Mouse (Mus musculus) CH12.LX (cell line): ENCODE results near the gene Ly6g.

Source experiments
- CTCF ChIP-seq, 2 experiments: IDR thresholded peaks in 1 of 2; conservative IDR thresholded peaks in 1 of 2; 2 replicates each; pipeline ENCODE4 v1.5.1; 2011 to 2012; ENCODE audit warnings: low read depth in 2 of 2, low read length in 2 of 2, improper control_type of control experiment in 1 of 2, inconsistent platforms in 1 of 2, mild to moderate bottlenecking in 1 of 2, moderate library complexity in 1 of 2
- EP300 ChIP-seq: IDR thresholded peaks from 2 replicates; pipeline ENCODE4 v1.6.1; 2011; ENCODE audit warnings: low read length, improper control_type of control experiment
- JUN ChIP-seq: IDR thresholded peaks from 2 replicates; pipeline ENCODE4 v1.6.1; 2011; ENCODE audit warnings: low read depth, mild to moderate bottlenecking, low read length, improper control_type of control experiment, moderate library complexity; ENCODE audit not compliant: insufficient read depth
- JUND ChIP-seq: conservative IDR thresholded peaks from 2 replicates; pipeline ENCODE4 v1.6.1; 2011; ENCODE audit warnings: low read depth, low read length, improper control_type of control experiment
- MAZ ChIP-seq: IDR thresholded peaks from 2 replicates; pipeline ENCODE4 v1.6.1; 2012; ENCODE audit warnings: low read depth, mild to moderate bottlenecking, inconsistent platforms, low read length, improper control_type of control experiment, moderate library complexity
- PAX5 ChIP-seq: IDR thresholded peaks from 2 replicates; pipeline ENCODE4 v1.6.1; 2012; ENCODE audit warnings: low read length, inconsistent platforms, mixed read lengths
- POLR2A ChIP-seq: IDR thresholded peaks from 2 replicates; pipeline ENCODE4 v1.6.1; 2011; ENCODE audit warnings: low read depth, mild to moderate bottlenecking, improper control_type of control experiment, low read length

- TF ChIP-seq JUN (no peak), MAZ (no peak), EP300 (no peak), POLR2A (no peak), JUND (no peak), PAX5 (no peak), CTCF (conservative IDR thresholded peaks at IDR 0.05 in 1 of 2, IDR thresholded peaks at IDR 0.05 in 1 of 2; ENCODE audit: low read depth in 2 of 2, low read length in 2 of 2) (no peak)
Observed at GRCm38 (mm10) chr15:75154940-75155339, at the start of gene Ly6g.
